Mouse (Mus musculus) urinary bladder, postnatal 25 days (tissue): ENCODE measurements around the gene Ppp1r8.

ENCODE experiments used
- DNase-seq: peaks from one replicate; pipeline ENCODE4 v3.0.0; 2022; ENCODE audit warnings: low spot score

The Ppp1r8 gene

DNA sequence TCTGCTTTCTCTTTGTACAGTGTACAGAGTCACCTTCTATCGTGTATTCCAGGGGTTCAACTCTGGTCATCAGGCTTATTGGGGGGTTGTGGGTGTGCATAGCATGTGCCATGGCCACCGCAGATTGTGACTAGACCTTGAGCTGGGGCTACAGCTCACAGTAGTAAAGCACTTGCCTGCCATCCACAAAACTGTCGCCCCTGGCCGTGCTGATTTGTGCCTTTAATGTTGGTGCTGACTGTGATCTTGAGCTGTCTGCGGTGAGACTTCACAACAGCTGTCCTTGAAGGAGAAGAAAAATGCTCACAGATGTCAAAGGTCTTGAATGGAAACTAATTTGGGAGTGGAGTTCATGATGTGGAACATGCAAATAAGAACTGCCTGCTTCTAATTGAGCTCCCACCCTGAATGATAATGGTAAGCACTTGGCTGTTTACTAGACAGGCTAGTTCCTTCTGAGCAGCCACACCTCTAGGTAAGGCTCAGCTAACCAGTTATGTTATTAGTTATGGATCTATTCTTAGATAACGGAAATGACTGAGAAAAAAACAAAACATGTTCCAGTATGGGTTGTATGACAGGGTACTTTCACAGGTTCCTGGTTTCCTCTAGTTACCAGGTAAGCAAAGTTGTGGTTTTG lies 64.3 kb downstream of the Ppp1r8 start:
- no peak for DNase-seq
